Mouse (Mus musculus): Measurements from ENCODE around the gene Kdm4b.
A peak's percentile ranks its signal among the peaks of the same experiment; 100 is the strongest.

Kdm4b gene

DNA sequence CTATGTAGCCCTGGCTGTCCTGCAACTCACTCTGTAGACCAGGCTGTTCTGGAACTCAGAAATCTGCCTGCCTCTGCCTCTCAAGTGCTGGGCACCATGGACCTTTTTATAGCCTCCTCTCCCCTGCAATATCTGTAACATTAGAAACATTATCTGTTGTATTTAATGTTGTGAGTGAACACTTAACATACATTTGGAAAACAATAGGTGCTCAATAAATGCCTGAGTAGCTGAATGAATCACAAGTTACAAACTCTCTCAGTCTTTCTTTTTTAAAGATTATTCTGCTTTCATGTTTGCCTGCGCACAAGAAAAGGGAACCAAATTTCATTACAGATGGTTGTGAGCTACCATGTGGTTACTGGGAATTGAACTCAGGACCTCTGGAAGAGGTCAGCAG lies 27.6 kb upstream of the Kdm4b start:
- no peak for DNase-seq (ENCODE audit: low spot score)

DNA sequence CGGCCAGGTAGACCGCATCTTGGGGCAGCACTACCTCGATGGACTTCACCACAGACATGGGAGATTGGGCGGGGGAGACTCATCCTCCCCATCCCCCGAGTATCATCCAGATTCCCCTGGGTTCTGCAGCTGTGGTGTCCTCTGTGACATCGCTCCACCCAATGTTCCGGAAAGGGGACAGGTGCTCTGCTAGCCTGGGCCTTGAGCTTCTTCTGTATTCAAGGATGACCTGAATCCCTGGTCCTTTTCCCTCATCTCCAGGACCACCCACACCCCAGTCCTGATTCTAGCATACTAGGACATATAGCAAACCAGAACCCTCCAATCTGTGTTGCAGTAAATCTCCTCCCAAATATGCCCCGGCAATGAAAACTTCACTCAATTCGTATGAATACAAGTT lies 25.7 kb upstream of the Kdm4b start, which contains the start of gene Arrdc5:
Arrdc5 (minus strand) TSS at position 101 of the 400 bp plus-strand sequence.
- DNase-seq (ENCODE audit: low spot score) = no peak

DNA sequence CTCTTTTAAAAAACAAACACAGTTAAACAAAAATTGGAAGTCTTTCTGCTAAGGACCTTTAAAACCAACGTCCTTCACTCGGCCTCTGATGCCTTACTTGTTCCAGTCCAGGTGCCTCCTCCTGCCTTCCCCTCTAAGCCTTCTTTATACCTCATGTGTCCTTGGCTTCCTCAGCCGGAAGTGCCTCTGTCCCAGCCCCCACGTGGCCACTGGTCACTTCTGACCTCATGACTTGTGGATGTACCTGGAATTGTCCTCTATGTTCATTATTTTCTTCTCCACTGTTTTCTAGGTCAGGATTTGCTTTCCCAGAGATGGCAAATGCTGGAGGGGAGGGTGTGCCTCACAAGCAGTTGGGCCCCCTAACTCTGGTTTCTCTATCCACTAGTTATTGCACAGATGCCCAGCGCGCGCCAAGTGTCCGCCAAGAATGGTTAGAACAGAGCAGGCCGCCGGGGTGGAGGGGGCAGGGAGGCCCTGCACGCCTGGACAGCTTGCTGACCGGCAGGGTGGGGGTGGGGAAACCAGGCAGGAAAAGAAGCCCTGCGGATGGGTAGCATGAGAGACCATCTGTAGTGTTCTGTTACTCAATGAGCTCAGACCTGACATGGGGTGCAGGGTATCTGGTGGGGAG lies 23.4 kb upstream of the Kdm4b start:
- DNase-seq (ENCODE audit: low spot score) = no peak

DNA sequence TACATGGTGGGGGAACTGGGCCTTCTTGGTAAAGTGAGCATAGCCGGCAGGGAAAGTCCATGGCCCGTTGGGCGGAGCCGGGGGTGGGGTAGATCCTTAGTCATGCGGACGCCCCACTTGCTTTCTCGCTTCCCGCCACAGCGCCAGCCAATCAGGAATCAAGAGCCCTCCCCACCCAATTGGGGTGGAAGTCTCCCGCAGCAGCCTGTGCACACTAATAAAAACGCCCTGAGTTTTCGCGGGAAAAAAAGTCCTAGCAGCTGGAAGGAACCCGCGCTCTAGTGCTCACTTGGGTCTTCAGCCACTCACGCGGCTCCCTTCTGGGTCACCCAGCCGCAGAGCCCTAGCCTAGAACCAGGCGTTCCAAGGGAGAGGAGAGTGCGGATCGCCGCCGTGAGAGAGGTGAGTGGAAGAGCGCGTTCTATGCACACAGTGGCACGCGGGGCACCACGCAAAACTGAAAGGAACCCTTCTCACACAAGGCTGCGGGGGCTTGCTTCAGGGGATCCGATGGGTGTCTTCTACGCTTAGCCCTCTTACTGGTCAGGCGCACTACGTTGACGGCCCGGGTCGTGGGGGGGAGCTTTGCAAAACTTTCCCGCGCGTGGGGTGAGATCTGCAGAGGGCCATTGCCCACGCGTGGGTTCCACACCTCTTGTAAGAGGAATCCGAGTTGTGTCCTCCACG lies 22.6 kb upstream of the Kdm4b start, which contains the start of gene Uhrf1:
Uhrf1 (plus strand) TSS at position 162 of the 687 bp plus-strand sequence.
- DNase-seq (ENCODE audit: low spot score) = peak; percentile 97

DNA sequence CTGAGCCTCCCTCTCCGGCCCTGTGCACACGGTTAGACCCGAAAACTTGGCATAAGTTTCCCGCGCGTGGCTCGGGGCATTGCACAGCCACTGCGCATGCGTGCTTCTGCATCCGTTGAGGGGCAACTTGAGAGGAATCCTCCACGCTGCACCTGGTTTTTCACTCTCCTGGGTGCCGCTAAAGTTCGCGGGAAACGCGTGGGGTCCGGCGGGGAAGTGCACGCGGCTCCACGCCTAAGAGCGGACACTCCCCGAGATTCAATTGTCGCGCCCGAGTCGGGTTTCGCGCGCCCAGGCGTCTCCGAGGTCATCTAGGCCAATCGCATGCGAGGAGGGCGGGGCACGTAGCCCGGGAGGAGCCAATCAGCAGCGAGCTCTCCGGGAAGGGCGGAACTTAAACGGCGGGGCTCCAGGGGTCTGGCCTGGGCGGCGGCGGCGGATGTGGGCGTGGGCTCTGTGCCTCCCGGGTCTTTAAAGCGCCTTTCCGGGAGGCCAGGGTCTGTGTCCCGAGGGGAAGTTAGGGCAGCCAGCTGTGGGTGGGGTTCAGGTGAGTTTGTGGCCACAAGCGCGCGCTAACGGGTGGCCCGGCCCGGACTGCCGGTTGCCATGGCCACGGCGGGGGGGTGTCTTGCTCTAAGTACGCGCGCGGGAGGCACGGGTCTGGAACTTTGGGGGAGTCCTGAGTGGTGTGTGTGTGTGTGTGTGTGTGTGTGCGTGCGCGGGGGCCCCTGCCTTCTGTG lies 21.8 kb upstream of the Kdm4b start:
- peak; percentile 97 for DNase-seq (ENCODE audit: low spot score)

- DNase-seq (ENCODE audit: low spot score) = no peak
Measured at GRCm38 (mm10) chr17:56304718-56305117, 21.1 kb upstream of the Kdm4b start.

- DNase-seq (ENCODE audit: low spot score) = no peak
Measured at GRCm38 (mm10) chr17:56305156-56305555, 20.7 kb upstream of the Kdm4b start.

GRCm38 (mm10) chr17:56305826-56306225 lies 20.0 kb upstream of the Kdm4b start:
- no peak for DNase-seq (ENCODE audit: low spot score)

GRCm38 (mm10) chr17:56308088-56308487 lies 17.8 kb upstream of the Kdm4b start:
- DNase-seq (ENCODE audit: low spot score) = no peak

GRCm38 (mm10) chr17:56309191-56309945 lies 16.5 kb upstream of the Kdm4b start:
- no peak for DNase-seq (ENCODE audit: low spot score)

GRCm38 (mm10) chr17:56324419-56324818 lies 1.4 kb upstream of the Kdm4b start:
- no peak for DNase-seq (ENCODE audit: low spot score)

DNA sequence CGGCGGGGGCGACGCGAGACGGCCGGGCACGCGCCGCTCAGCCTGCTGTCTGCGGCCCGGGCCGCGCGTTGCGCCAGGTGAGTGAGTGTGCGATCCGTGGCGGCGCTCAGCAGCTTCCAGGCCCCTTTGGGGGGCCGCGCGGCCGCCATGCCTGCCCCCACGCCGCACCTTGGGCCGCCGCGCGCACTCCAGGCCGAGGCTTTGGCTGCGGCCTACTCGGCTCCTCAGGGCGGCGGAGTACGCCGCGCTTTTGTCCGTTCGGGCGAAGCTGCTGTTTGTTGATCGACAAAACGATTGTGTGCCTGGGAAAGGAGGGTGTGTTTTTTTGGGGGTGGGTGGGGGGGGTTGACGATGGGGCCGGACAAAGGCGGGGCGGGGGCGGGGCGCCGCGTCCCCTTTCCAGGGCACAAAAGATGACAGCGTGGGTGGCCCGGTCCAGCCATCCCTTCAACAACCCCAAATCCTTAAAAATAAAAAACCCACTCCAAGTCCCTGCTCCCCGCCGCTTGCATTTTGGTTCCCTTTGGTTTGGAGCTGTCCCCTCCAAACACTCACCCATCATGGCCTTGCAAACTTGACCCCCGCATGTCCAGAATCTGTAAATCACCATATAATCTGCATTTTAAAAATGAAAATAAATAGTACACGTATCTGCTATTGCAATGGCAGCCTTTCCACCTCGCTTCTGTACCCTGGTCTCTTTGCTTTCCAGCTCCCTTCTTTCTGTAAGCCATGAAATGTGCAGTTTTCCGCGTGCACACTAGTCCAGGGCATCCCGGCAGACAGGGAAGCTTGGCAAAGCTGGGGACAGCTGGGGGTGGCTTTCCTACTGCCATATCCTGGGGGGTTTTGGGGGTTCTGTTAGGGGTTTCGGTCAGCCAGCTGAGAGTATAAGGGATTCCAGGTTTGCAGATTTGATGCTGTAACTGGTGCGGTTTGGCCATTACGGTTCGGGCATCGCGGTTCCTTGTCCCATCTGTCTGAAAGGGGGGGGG lies 588 bp downstream of the Kdm4b start:
- DNase-seq (ENCODE audit: low spot score) = no peak

- DNase-seq (ENCODE audit: low spot score) = no peak
Measured at GRCm38 (mm10) chr17:56329267-56329666, 3.4 kb downstream of the Kdm4b start.

GRCm38 (mm10) chr17:56330345-56330744 lies 4.5 kb downstream of the Kdm4b start:
- no peak for DNase-seq (ENCODE audit: low spot score)

GRCm38 (mm10) chr17:56331256-56331655 lies 5.4 kb downstream of the Kdm4b start:
- DNase-seq (ENCODE audit: low spot score) = no peak

DNA sequence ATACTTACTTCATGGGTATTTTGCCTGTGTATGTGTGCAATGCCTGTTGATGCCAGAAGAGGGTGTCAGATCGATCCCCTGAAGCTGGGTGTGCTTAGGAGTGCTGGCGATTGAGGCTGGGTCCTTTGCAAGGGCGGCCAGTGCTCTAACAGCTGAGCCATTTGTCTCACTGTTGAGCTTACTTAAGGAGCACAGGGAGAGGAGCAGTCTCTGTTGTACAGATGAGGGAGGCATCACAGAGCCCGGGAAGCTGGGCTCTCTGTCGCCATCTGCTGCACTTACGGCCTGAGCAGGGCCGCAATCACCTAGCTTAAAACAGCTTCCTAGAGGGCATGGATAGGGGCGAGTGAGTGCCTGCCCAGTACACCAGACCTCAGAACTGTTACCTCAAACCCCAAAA lies 7.1 kb downstream of the Kdm4b start:
- no peak for DNase-seq (ENCODE audit: low spot score)

GRCm38 (mm10) chr17:56337190-56337589 lies 11.3 kb downstream of the Kdm4b start:
- DNase-seq (ENCODE audit: low spot score) = no peak

GRCm38 (mm10) chr17:56337791-56338190 lies 11.9 kb downstream of the Kdm4b start:
- no peak for DNase-seq (ENCODE audit: low spot score)

DNA sequence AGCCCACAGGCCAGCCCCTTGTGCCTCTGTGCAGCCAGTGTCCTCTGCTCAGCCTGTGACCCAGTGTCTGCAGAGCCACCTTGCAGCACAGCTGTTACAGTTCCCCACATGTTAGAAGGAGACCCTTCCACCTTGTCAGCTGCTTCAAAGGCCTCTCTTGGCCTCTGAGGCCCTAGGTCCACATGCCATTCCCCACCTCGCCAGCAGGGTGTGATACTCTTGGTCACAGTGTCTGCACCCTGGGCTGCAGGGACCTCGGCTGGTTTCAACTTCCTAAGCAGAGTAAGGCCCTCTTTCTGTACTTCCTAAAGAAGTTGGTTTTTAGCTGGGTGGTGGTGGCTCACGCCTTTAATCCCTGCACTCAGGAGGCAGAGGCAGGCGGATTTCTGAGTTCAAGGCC lies 13.0 kb downstream of the Kdm4b start:
- DNase-seq (ENCODE audit: low spot score) = no peak

DNA sequence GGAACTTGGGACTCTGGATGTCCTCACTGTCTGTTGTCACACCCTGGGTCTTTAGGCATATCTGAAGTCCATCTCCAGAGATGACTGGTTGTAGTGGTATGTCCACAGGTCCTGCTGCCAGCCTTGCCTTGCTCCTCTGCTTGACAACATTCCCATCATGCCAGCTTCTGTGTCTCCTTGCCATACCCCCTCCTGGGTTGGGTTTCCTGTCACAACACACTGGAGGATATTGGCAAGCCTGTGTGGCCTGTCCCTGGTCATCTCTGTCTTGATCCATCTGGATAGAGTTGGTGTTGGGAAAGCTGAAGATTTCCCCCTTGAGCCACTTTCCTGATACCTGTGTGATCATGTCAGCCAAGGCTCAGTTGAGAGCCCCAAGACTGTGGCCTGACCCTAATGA lies 14.9 kb downstream of the Kdm4b start:
- no peak for DNase-seq (ENCODE audit: low spot score)

- DNase-seq (ENCODE audit: low spot score) = no peak
Measured at GRCm38 (mm10) chr17:56343466-56343865, 17.6 kb downstream of the Kdm4b start.
